Mouse (Mus musculus) adrenal gland, postnatal 25 days (tissue): ENCODE data around the gene Nos3. TPM values are rescaled to one million over a fixed set of nuclear protein-coding genes. Genes with fewer than 3 reads are reported as not detected.

Experiments
- DNase-seq: peaks from one replicate; pipeline ENCODE4 v3.0.0; 2021; ENCODE audit warnings: mixed read lengths
- total RNA-seq: library from RNA; stranded (reverse); gene quantifications from 2 replicates; pipeline ENCODE4 v1.2.3, GENCODE M21; 2021

Gene Nos3
- total RNA-seq, 1 experiment from 2014 or later, result 8.7 TPM

GRCm38 (mm10) chr5:24344477-24345051 lies 20.0 kb upstream of the Nos3 start:
- no peak for DNase-seq

GRCm38 (mm10) chr5:24346313-24346712 lies 18.3 kb upstream of the Nos3 start:
- DNase-seq, result no peak

- no peak for DNase-seq
These were observed 17.3 kb upstream of the Nos3 start for GRCm38 (mm10) chr5:24347186-24347875.

GRCm38 (mm10) chr5:24348128-24348527 lies 16.5 kb upstream of the Nos3 start:
- DNase-seq, result peak; percentile 85

GRCm38 (mm10) chr5:24348546-24348945 lies 16.1 kb upstream of the Nos3 start:
- DNase-seq, result peak; percentile 73

- DNase-seq, result no peak
These were observed 14.5 kb upstream of the Nos3 start for GRCm38 (mm10) chr5:24350073-24350472.

- DNase-seq, result no peak
These were observed 13.9 kb upstream of the Nos3 start for GRCm38 (mm10) chr5:24350531-24351250.

- no peak for DNase-seq
These were observed 13.3 kb upstream of the Nos3 start, which contains the start of gene Kcnh2 for GRCm38 (mm10) chr5:24351278-24351677. Gene Kcnh2 (minus strand): TSS chr5:24351604.

GRCm38 (mm10) chr5:24351701-24352171 lies 12.9 kb upstream of the Nos3 start:
- DNase-seq, result peak; percentile 91

GRCm38 (mm10) chr5:24352251-24352859 lies 12.3 kb upstream of the Nos3 start:
- DNase-seq, result peak; percentile 59

- no peak for DNase-seq
These were observed 11.3 kb upstream of the Nos3 start for GRCm38 (mm10) chr5:24353327-24353726.

- DNase-seq, result no peak
These were observed 7.8 kb upstream of the Nos3 start for GRCm38 (mm10) chr5:24356764-24357163.

GRCm38 (mm10) chr5:24357461-24357860 lies 7.1 kb upstream of the Nos3 start:
- DNase-seq, result peak; percentile 78

GRCm38 (mm10) chr5:24360792-24361454 lies 3.7 kb upstream of the Nos3 start:
- DNase-seq, result peak; percentile 80

- no peak for DNase-seq
These were observed 1.1 kb upstream of the Nos3 start for GRCm38 (mm10) chr5:24363467-24363866.

- DNase-seq, result no peak
These were observed 549 bp upstream of the Nos3 start for GRCm38 (mm10) chr5:24364061-24364460.

GRCm38 (mm10) chr5:24364963-24365362 lies 353 bp downstream of the Nos3 start:
- DNase-seq, result no peak

- DNase-seq, result no peak
These were observed 918 bp downstream of the Nos3 start for GRCm38 (mm10) chr5:24365528-24365927.

GRCm38 (mm10) chr5:24366426-24366825 lies 1.8 kb downstream of the Nos3 start:
- DNase-seq, result no peak

- DNase-seq, result no peak
These were observed 5.2 kb downstream of the Nos3 start for GRCm38 (mm10) chr5:24369767-24370166.

- no peak for DNase-seq
These were observed 9.2 kb downstream of the Nos3 start for GRCm38 (mm10) chr5:24373807-24374206.

GRCm38 (mm10) chr5:24374216-24374615 lies 9.6 kb downstream of the Nos3 start:
- no peak for DNase-seq
